Mouse (Mus musculus): ENCODE measurements at regions not wholly inside any gene's neighbourhood (a gene's known extent, or its start where the extent isn't known, plus 50 kb on each side); places are given as distances from the start of the nearest gene placed in this dataset.
A peak's percentile ranks its signal among the peaks of the same experiment; 100 is the strongest.
"Not testable (repeated sequence)": the region's sequence is repeated elsewhere in the genome, so short reads cannot be mapped to it uniquely, and the experiment has no call there.

DNA sequence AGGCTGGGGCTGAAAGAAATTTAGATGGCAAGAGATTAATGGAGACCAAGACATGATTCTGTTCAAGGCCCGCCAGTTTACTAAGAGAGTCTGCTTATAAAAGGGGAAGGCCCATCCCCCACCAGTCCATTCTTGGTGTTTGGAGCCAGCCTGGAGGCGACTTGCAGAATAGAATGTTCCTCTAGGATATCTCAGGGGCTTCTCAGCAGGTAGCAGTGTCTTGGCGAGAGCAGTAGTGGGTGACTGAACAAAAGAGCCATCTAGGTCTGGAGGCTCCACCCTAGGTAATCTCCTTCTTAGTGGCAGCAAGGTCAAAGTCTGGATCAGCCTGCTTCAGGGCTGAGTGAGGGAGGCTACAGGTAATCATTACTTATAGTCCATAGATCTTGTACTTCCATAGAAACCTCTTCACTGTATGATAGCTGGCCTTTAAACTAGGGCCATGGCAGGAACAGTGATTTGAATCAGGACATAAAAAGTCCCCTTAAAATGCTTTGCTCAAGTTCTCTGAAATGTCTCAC is 166.0 kb upstream of the Gm5538 start:
- not testable (repeated sequence) for DNase-seq

DNA sequence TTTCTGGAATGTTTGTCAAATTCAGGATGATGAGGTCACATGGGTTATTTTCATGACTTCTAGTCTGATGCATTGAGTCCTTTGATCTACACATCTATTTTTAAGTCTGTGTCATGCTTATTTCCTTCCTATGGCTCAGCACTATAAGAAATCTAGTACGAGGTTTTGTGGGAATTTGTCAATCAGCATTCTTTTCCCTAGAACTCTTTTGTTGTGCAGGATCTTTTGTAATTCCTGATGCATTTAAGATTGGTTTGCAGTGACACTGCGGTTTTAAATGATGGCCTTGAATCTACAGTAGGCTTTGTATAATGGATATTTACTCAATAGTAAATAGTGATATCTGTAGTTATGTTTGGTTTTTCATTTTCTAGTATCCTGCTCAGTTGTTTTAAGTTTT is 187.0 kb upstream of the Gm5538 start:
- DNase-seq: no peak

DNA sequence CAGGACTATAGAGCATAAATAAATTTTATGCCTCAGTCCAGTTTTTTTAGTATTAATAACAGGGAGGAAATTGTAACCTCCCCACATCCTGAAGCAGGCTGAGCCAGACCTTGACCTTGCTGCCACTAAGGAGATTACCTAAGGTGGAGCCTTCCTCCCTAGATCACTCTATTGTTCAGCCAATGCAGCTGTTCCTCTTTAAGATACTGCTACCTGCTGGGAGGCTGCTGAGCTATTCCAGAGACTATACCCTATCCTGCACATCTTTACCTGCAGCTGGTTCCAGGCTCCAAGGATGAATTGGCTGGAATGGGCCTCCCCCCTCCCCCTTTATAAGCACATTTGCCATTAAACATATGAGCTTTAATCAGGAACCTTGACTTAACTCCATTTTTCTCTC is 189.0 kb upstream of the Gm5538 start:
- not testable (repeated sequence) for DNase-seq

DNA sequence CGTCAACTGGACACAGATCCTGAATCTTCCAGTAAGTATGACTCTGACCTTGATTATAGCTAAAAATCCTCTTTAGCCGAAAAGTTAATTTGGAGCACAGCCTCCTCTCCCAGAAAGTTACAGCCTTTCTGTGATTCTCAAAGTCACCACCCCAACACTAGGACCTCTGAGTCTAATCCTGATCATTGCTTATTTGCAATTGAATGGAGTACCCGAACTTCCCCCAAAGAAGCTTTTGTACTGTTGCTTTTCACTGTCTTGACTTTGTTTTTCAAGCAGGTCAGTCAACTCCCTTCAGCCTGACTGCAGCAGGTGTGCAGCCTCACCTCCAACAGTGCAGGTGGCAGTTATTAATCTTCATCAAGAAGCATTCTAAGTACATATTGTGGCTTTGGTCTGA is 189.7 kb upstream of the Gm5538 start:
- not testable (repeated sequence) for DNase-seq

DNA sequence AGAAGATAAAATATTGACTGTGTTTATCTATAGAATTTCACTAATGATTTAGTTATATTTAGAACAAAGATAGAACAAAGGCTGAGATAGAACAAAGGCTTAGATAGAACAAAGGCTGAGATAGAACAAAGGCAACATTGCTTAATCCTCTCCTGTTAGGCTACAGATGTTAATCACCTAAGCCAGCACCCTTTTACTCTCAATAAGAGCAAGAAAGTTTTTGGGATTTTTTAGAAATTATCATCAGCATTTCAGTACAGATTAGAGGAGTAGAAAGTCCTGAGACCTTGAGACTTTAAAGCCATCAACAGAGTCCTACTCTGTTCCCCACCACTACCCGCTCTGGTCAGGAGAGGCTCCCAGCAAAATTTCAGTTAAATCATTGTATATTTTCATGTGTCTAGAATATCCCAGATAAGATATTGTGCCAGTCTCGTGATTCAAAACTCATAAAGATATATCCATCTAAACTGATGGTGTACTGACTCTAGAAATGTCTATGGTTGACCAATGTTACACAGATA is 187.2 kb upstream of the Igsf10 start:
- no peak for DNase-seq

DNA sequence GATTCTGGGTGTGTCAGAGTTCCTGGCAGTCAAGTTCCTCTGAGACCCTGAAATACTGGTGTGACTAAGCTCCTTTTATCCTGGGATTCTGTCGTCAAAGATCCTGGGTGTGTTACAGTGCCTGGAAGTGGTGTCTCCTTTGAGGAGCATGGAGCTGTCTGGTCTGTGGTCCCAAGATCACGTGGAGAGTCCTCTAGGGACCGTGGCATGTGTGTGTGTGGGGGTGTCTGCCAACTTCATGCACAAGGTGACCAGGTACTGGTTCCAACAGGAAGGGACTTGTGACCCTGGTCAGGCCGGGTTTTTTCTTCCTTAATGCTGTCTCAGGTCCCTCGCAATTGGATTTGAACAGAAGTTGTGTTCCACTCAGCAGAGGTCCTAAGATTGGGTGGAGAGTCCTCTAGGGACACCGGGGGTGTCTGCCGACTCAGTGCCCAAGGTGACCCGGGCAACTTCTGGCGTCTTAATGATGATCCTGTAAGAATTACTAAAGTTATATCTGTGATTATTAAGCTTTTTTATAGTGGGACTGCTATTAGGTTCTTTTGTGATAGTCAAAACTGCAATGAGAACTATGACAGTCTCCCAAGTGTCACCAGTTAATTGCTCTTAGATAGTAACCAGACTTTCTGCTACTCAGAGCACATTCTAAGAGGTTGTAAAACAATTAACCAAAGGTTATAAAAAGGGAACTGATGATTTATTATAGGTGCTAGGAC is 186.6 kb upstream of the Igsf10 start:
- no peak for DNase-seq

DNA sequence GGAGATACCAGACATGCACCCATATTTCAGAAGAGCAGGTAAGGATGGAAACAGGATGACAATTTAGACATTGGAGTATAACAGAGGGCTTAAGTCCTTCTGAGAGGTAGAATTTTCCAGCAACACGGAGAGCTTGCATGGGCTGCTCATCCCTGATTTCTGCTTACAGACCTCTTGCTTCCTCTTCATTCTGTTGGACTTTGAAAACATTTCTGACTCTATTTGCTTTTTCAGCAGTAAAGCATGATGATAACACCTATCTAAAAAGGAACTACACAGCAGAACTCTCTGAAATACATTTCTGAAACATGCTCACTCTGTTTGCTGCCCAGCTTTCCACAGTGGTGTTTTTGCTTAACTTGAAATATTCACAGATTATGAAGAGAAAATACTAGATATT is 176.6 kb upstream of the Igsf10 start:
- no peak for DNase-seq

DNA sequence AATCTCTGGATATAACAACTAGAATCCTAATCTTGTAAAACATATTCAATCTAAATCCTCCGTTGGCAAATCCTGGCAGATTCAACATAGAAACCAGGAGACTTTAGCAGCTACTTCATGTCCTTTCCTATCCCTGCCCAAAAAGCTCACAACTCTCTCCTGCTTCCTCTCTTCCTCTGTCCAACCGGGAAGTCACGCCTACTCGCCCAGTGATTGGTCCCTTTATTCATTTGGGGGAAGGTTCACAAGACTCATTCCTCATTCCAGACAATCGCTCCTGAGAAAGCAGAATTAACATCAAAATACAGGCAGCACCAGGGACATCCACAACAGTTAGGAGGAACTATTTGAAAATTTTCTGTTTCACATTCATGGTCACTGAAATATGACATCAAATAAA is 133.9 kb upstream of the Igsf10 start:
- DNase-seq: peak; percentile 9

DNA sequence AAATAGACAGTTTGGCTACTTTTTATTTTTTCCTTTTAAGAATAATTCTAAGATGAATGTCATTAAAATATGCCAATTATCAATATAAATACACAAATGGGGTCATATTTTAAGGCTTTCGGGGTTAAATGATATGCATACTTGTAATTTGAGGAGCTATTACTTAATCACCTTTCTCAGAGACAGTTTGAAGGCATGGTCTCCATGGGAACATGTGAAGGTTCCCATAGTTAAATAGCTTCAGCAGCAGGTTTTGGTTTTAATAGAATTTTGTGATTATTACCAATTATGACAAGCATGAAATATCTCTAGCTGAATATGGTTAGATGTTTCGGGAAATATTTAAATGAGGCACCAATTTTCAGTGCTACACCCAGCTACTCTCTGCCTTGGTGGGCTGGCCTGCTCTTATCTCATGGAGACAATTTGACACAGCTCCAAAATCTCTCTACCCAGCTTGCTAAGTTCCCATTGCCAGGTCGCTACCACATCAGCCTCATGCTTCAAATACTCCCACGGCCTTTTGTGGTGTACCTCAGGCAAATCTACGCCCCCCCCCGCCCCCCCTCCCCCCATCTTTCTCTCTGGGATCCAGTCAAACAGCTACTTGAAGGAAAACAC is 133.4 kb upstream of the Igsf10 start:
- DNase-seq: no peak

DNA sequence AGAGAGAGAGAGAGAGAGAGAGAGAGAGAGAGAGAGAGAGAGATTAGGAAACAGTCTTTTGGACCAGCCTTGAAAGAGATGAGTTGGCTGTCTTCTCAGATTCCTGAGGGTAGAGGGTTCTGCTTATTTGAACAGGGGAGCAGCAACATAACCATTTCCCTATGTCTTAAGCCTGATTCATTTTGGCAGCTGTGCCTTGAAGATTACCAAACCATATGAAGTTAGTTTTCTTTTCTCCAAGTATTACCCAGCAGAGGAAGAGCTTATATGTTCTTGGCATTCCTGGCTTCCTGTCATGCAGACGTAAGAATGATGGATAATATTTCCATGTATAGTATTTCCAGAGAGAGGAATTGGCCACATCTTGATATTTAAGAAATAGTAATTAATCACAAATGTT is 124.8 kb upstream of the Igsf10 start:
- DNase-seq: no peak

DNA sequence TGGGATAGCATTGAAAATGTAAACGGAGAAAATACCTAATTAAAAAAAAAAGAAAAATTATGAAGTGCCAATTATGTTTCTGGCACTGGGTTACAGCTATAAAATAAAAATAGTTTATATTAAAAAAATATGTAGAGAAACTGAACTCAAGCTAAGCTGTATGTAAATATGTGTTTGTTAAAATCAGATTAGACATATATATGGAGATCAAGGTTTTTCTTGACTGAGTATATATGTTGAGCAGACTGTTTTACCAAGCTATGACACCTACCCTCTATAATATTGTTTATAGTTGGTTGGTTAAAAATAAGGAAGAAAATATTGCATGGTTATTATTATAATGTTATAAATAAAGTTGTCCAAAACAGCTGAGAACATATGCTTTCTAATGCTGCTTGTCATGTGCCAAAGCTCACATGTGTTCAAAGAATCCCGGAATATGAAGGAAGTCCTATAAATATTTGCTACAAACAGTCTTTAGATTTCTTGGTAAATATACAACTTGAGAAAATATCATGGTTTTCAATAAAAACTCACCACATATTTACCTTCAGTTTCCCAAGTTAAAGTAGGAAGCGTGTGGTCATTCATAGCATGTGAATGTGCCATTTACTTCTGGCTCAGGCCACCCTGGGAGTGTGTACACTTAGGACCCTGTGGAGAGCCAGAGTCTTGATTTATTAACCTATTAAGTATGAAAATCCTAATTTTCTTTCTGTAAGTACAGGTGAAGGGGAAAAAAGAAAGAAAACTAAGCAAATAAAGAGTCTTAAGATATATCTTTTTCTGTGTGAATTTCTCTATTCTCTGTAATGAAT is 118.4 kb upstream of the Igsf10 start:
- DNase-seq: no peak

DNA sequence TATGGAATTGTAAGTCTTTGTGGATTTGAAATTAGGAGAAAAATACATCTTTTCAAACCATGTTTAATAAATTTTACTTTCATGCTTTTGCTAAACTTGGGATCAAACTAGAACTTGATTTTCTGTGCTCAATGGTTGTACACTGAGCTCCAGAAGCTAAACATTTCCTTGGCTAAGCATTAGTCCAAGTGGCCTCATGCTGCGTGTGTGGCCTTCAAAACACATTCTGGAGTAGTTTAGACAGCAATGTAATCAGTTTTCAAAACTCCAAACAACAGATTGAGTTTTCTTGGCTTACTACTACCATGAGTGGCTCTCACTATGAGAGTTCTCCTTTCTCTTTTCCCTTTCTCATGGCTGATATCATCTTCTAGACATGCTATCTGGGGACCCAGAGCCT is 112.7 kb upstream of the Igsf10 start:
- no peak for DNase-seq

DNA sequence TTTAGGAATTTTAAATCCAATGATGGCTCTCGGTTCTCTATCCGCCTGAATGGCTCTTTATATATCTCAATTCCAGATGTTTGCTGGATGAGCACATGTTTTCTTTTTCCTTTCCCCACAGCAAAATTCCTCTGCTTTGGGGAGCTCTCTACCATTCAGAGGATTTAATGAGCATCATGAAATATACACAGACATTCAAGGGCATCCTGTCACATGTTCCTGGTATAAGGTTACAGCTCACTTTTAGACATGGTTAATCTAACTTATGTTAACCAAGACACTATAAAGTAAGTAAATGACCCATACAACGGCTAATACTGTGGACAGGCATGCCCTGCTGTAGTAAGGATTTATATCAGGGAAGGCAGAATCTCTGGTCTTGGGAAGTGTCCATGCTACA is 106.9 kb upstream of the Igsf10 start:
- no peak for DNase-seq

DNA sequence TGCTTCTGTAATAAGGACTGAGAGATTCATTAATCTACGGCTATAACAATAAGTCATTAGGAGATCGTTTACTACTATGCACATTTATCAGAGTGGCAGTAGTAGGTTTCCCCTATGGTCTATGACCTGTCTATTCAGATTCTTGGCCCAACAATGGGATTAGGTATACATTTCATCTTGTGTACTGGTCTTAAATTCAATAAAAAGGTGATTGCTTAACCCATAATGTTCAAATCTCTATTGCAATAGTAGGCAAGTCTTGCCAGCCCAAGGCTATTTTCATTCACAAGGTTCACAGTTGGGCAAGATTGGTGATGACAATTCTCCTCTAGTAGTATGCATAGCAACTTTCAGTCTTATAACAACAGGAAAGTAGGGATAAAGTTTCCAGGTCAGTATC is 79.4 kb upstream of the Igsf10 start:
- no peak for DNase-seq

DNA sequence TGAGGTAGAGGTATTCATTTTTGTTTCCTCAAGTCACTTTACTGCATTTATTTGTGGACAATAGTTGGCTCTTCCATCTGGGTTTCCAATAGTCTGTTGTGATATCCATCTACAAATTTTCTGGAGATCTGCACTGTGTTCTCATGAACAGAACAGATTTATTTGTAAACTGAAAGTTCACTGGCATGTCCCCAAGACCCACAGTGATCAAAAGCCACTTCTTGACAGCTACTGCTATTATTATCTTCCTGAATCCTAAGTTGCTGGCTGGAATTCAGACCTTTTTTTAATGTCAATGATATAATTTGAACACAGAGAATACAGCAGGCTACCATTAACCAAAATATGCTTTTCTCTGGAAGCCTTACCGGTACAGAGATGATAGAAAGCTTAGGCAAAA is 64.9 kb upstream of the Igsf10 start:
- DNase-seq: peak; percentile 23

DNA sequence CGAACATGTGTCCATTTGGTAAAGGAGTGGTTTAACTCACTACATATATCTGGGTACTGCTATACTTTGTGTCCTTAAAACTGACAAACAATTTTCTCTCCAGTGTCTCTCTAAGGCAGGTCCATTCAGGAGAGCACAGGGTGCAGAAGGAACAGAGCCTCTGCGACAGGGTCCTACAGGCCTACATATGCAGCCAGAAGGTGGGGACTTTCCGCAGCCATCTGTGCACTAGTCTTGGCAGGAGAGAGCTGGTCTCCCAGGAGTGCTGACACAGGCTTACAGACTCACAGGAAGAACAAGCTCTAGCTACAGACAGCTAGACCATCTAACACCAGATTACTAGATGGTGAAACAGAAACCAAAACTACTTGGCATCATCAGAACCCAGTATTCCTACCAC is 61.8 kb upstream of the Igsf10 start:
- DNase-seq: no peak

DNA sequence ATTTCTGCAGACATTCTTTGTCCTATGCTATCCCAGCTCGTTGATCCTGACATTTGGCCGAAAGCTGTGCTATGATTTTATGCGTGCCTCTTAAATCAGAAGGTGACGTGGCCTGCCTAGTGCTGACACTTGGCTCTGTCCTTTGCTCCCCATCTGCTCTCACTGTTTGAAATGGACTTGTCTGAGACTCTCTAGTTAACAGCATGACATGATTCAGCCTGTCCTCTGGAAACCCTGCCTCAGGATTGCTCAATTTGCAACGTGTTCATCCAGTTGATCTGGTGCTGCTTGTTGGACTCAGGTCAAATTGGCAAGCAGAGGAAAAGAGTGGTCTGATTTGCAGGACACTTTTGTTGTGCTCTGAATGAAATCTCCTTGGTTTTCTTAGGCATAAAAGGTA is 57.7 kb upstream of the Igsf10 start:
- DNase-seq: peak; percentile 55

DNA sequence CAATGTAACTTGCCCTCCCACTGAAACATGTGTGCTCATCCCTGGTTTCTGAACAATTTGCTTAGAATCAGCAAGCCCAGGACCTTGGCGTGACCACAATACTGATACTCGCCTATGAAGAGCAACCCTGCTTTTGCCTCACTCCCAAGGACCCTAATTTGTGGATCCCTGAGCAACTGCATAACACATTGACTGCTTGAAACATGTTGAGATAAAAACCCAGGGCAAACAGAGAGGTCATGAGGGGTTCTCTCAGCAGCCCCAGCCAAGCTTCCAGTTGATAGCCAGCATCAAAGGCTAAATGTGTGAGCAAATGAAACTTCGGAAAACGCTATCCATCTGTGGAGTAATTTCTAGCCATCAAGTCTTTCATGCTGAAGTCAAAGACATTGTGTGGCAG is 57.2 kb upstream of the Igsf10 start:
- DNase-seq: no peak
